ENCODE assay signal across 15 mouse cellular contexts in genomic region chr3:97167126-97167525, GRCm38 (mm10).
"Had no signal": no experiment of that assay in that cellular context is flagged by ENCODE, and none has a peak within 500 bp of the region (broad histone marks: within the 10 kb centered on the region; RNA-seq: fewer than 3 reads in every experiment).

No protein-coding gene starts in this region.

- DNase-seq: kidney, adult 18-20 months; kidney, adult 9 months; kidney, postnatal 14 days; kidney, postnatal 4 days; liver; lung, adult 18-20 months; lung, postnatal 10 days; lung, postnatal 36 days; retina, postnatal 1 day; right cerebral cortex, postnatal 14 days; right cerebral cortex, postnatal 4 days; thymus, adult 18-20 months had no signal

- ATAC-seq: liver, embryonic 12.5 days; midbrain, embryonic 13.5 days; midbrain, embryonic 16.5 days had no signal
